Mouse (Mus musculus) C2C12 (cell line): ENCODE data around the gene Nek6.

Experiments used
- CTCF ChIP-seq: IDR thresholded peaks from one replicate; pipeline ENCODE4 v1.5.1; 2011; ENCODE audit not compliant: control insufficient read depth, insufficient read depth, insufficient read length
- MAX ChIP-seq: IDR thresholded peaks from one replicate; pipeline ENCODE4 v1.6.1; 2011; ENCODE audit warnings: mild to moderate bottlenecking, control low read depth

DNA sequence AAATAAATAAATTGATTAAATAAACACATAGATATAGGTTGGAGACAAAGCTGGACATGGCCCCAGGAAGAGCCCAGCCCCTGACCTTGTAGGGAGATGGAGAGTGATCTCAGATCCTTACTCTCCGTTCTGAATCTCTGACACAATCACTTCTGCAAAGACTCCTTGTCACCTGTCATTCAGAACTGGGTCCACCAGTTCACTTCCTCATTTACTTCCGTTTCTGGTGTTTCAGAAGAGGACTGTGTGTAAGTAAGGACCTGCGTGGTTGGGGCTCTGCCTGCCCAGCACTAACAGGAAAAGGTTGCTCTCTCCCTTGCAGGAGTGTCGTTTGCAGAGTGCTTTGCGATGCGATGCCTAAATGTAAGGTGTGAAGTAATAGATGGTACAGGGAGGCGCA is 3.0 kb downstream of the Nek6 start:
- TF ChIP-seq CTCF (no peak), MAX (no peak)
